Comparison of ENCODE assay signal across 25 mouse cellular contexts in genomic region chr15:4643888-4644606, GRCm38 (mm10).
A peak's percentile ranks its signal among the peaks of the same experiment; 100 is the strongest.
DNase-seq lines count a peak whose midpoint lies in the region; ATAC-seq and TF ChIP-seq lines count a peak whose summit lies in the region.
"Had no signal": no experiment of that assay in that cellular context is flagged by ENCODE, and none has a peak within 500 bp of the region (broad histone marks: within the 10 kb centered on the region; RNA-seq: fewer than 3 reads in every experiment).

No protein-coding gene starts in this region.

- no peak for ATAC-seq in hindbrain, embryonic 13.5 days (ENCODE audit: low FRiP score)
- no peak for ATAC-seq in hindbrain, postnatal 0 days
- peak; percentile 88 for ATAC-seq in forebrain, embryonic 11.5 days (replicated peaks; ENCODE audit: low FRiP score)
- peak; percentile 91 for ATAC-seq in midbrain, embryonic 11.5 days (ENCODE audit: low FRiP score)
- ATAC-seq: intestine, postnatal 0 days had no signal

- H3K27ac ChIP-seq in hindbrain, embryonic 13.5 days, result 0 out of 2 replicates have a peak overlapping the region, but pooled peaks have one; percentile 18
- no peak overlapping the region for H3K27ac ChIP-seq in hindbrain, postnatal 0 days
- H3K27ac ChIP-seq in forebrain, embryonic 11.5 days (ENCODE audit: low read depth, low read length), result peak overlapping the region; percentile 37; the same call in 1 of the 2 replicates
- H3K27ac ChIP-seq in midbrain, embryonic 11.5 days (ENCODE audit: low read depth, low read length), result peak overlapping the region; percentile 22
- H3K27ac ChIP-seq: embryonic facial prominence, embryonic 15.5 days; gastrocnemius, adult 2 months; heart, embryonic 10.5 days; hindbrain, embryonic 15.5 days; layer of hippocampus, adult 2 months; stomach, embryonic 15.5 days had no signal

- no peaks in the 10 kb centered on the region for H3K27me3 ChIP-seq in hindbrain, embryonic 13.5 days
- H3K27me3 ChIP-seq in hindbrain, postnatal 0 days (ENCODE audit: insufficient read depth, low read length), result no peaks in the 10 kb centered on the region
- H3K27me3 ChIP-seq in forebrain, embryonic 11.5 days (ENCODE audit: control insufficient read depth, insufficient read depth, low read length), result no peaks in the 10 kb centered on the region
- no peaks in the 10 kb centered on the region for H3K27me3 ChIP-seq in midbrain, embryonic 11.5 days (ENCODE audit: control insufficient read depth, insufficient read depth, low read length)
- H3K27me3 ChIP-seq: CH12.LX; embryonic facial prominence, embryonic 15.5 days; hindbrain, embryonic 15.5 days; stomach, embryonic 15.5 days had no signal

- TF ChIP-seq POLR2A in lung, adult 2 months (IDR thresholded peaks at IDR 0.05; ENCODE audit: borderline replicate concordance, extremely low read depth, low read depth, low read length), result no peak

- H3K9me3 ChIP-seq in hindbrain, embryonic 13.5 days, result no peaks in the 10 kb centered on the region
- H3K9me3 ChIP-seq in hindbrain, postnatal 0 days (ENCODE audit: low read length), result no peaks in the 10 kb centered on the region
- H3K9me3 ChIP-seq in forebrain, embryonic 11.5 days (ENCODE audit: control insufficient read depth, low read length), result no peaks in the 10 kb centered on the region
- no peaks in the 10 kb centered on the region for H3K9me3 ChIP-seq in midbrain, embryonic 11.5 days (ENCODE audit: control insufficient read depth, low read length)
- H3K9me3 ChIP-seq: embryonic facial prominence, embryonic 15.5 days; heart, embryonic 10.5 days; hindbrain, embryonic 15.5 days; stomach, embryonic 15.5 days had no signal

- DNase-seq in hindbrain, postnatal 0 days (ENCODE audit: low spot score), result no peak
- DNase-seq in forebrain, embryonic 11.5 days (ENCODE audit: low spot score), result peak; percentile 64
- DNase-seq in midbrain, embryonic 11.5 days (ENCODE audit: low spot score, missing footprints), result peak; percentile 89
- peak; percentile 60 for DNase-seq in retina, embryonic 14.5 days (ENCODE audit: low spot score)
- DNase-seq in left cerebral cortex, adult 11 months (ENCODE audit: low spot score), result no peak
- DNase-seq in lung, adult 2 months, result no peak
- DNase-seq: adrenal gland, postnatal 25 days; cerebellum, adult 18-20 months; gastrocnemius, adult 2 months; heart, postnatal 10 days; kidney, postnatal 10 days; layer of hippocampus, postnatal 36 days; left cerebral cortex, postnatal 4 days; liver; lung, postnatal 10 days; right cerebral cortex, postnatal 25 days; thymus, adult 18-20 months had no signal

- H3K4me3 ChIP-seq in hindbrain, embryonic 13.5 days, result no peak overlapping the region
- no peak overlapping the region for H3K4me3 ChIP-seq in hindbrain, postnatal 0 days (ENCODE audit: low read length)
- no peak overlapping the region for H3K4me3 ChIP-seq in forebrain, embryonic 11.5 days (ENCODE audit: low read depth, low read length)
- H3K4me3 ChIP-seq in midbrain, embryonic 11.5 days (ENCODE audit: low read depth, low read length), result no peak overlapping the region
- no peak overlapping the region for H3K4me3 ChIP-seq in lung, adult 2 months (replicated peaks; ENCODE audit: extremely low read depth, low read depth, low read length)
- H3K4me3 ChIP-seq: embryonic facial prominence, embryonic 15.5 days; gastrocnemius, adult 2 months; heart, embryonic 10.5 days; hindbrain, embryonic 15.5 days; layer of hippocampus, adult 2 months; stomach, embryonic 15.5 days had no signal

- no peak overlapping the region for H3K4me2 ChIP-seq in hindbrain, embryonic 13.5 days
- H3K4me2 ChIP-seq in hindbrain, postnatal 0 days (ENCODE audit: low read depth, low read length), result no peak overlapping the region
- no peak overlapping the region; the same call in 1 of the 2 replicates for H3K4me2 ChIP-seq in forebrain, embryonic 11.5 days (ENCODE audit: low read depth, low read length, severe bottlenecking)
- H3K4me2 ChIP-seq in midbrain, embryonic 11.5 days, result no peak overlapping the region
- H3K4me2 ChIP-seq: embryonic facial prominence, embryonic 15.5 days; hindbrain, embryonic 15.5 days; stomach, embryonic 15.5 days had no signal

- WGBS in hindbrain, embryonic 13.5 days, result 73% methylated on average over 4 of the region's 4 CpGs
- 67% methylated on average over 4 of the region's 4 CpGs for WGBS in hindbrain, postnatal 0 days
- WGBS in forebrain, embryonic 11.5 days, result 26% methylated on average over 4 of the region's 4 CpGs
- 23% methylated on average over 4 of the region's 4 CpGs for WGBS in midbrain, embryonic 11.5 days
- WGBS in lung, adult 2 months, result 90% methylated on average over 4 of the region's 4 CpGs

- no peak overlapping the region for H3K9ac ChIP-seq in hindbrain, embryonic 13.5 days
- no peak overlapping the region for H3K9ac ChIP-seq in hindbrain, postnatal 0 days (replicated peaks; ENCODE audit: low read length)
- H3K9ac ChIP-seq in forebrain, embryonic 11.5 days (ENCODE audit: low read length), result no peak overlapping the region
- H3K9ac ChIP-seq in midbrain, embryonic 11.5 days (ENCODE audit: low read length), result no peak overlapping the region
- H3K9ac ChIP-seq: embryonic facial prominence, embryonic 15.5 days; hindbrain, embryonic 15.5 days; stomach, embryonic 15.5 days had no signal

- no peaks in the 10 kb centered on the region for H3K36me3 ChIP-seq in hindbrain, embryonic 13.5 days
- no peaks in the 10 kb centered on the region for H3K36me3 ChIP-seq in hindbrain, postnatal 0 days (ENCODE audit: insufficient read depth, low read length)
- H3K36me3 ChIP-seq in forebrain, embryonic 11.5 days (ENCODE audit: control insufficient read depth, insufficient read depth, low read length), result no peaks in the 10 kb centered on the region
- H3K36me3 ChIP-seq in midbrain, embryonic 11.5 days (ENCODE audit: control insufficient read depth, insufficient read depth, low read length), result no peaks in the 10 kb centered on the region
- H3K36me3 ChIP-seq: embryonic facial prominence, embryonic 15.5 days; heart, embryonic 10.5 days; hindbrain, embryonic 15.5 days; stomach, embryonic 15.5 days had no signal

- TF ChIP-seq CTCF in hindbrain, postnatal 0 days (IDR thresholded peaks at IDR 0.05; ENCODE audit: low read depth), result no peak
- no peak for TF ChIP-seq CTCF in lung, adult 2 months (IDR thresholded peaks at IDR 0.05; ENCODE audit: insufficient read depth, low read length)

- no peaks in the 10 kb centered on the region for H3K4me1 ChIP-seq in hindbrain, embryonic 13.5 days (replicated peaks)
- H3K4me1 ChIP-seq in hindbrain, postnatal 0 days (ENCODE audit: insufficient read depth, low read length), result no peaks in the 10 kb centered on the region
- H3K4me1 ChIP-seq in forebrain, embryonic 11.5 days (replicated peaks; ENCODE audit: control insufficient read depth, insufficient read depth, low read length), result peaks cover 3% of the 10 kb centered on the region; the same call in 1 of the 2 replicates
- H3K4me1 ChIP-seq in midbrain, embryonic 11.5 days (ENCODE audit: control insufficient read depth, insufficient read depth, low read length), result peaks cover 8% of the 10 kb centered on the region; the same call in 1 of the 2 replicates
- no peaks in the 10 kb centered on the region for H3K4me1 ChIP-seq in lung, adult 2 months (ENCODE audit: control insufficient read depth, insufficient read depth, low read length)
- H3K4me1 ChIP-seq: embryonic facial prominence, embryonic 15.5 days; heart, embryonic 10.5 days; hindbrain, embryonic 15.5 days; stomach, embryonic 15.5 days had no signal

Comparison
In these comparisons a context has a peak if more than half of its experiments do, and no peak if none do; other contexts are left out.
1. ATAC-seq: peak in forebrain, embryonic 11.5 days (single experiment) and midbrain, embryonic 11.5 days (single experiment); none in hindbrain, embryonic 13.5 days (single experiment) and hindbrain, postnatal 0 days (single experiment).
2. DNase-seq: peak in forebrain, embryonic 11.5 days (single experiment), midbrain, embryonic 11.5 days (single experiment) and retina, embryonic 14.5 days (single experiment); none in hindbrain, postnatal 0 days (single experiment), left cerebral cortex, adult 11 months (single experiment) and lung, adult 2 months (single experiment).